Mouse (Mus musculus): ENCODE data around the gene Dbp.

GRCm38 (mm10) chr7:45704046-45704559 lies 785 bp upstream of the Dbp start:
- no peak for TF ChIP-seq CTCF (IDR thresholded peaks at IDR 0.05; ENCODE audit: low read depth)
- TF ChIP-seq EP300 (IDR thresholded peaks at IDR 0.05; ENCODE audit: low read depth) = no peak

Data from liver, postnatal 0 days (tissue).